Mouse (Mus musculus): ENCODE data around the gene Slc35f1. TPM values are rescaled to one million over a fixed set of nuclear protein-coding genes. Genes with fewer than 3 reads are reported as not detected.

Gene Slc35f1
- polyA plus RNA-seq, 1 experiment from 2014 or later, result 24.5 TPM

- no peak overlapping the region for H3K4me2 ChIP-seq
- no peak overlapping the region for H3K27ac ChIP-seq (replicated peaks)
- no peak for ATAC-seq (ENCODE audit: low read depth)
- 0 out of 2 replicates have a peak, but pooled peaks cover 3% of the 10 kb centered on the region for H3K9me3 ChIP-seq
- 0 out of 2 replicates have a peak, but pooled peaks cover 1% of the 10 kb centered on the region for H3K36me3 ChIP-seq
- H3K4me1 ChIP-seq (replicated peaks), result no peaks in the 10 kb centered on the region
- no peak overlapping the region for H3K9ac ChIP-seq
- H3K4me3 ChIP-seq, result no peak overlapping the region
- H3K27me3 ChIP-seq, result no peaks in the 10 kb centered on the region
Measured at GRCm38 (mm10) chr10:53052521-53052920, 362.2 kb downstream of the Slc35f1 start.

- Histone ChIP-seq H3K4me2 (no peak overlapping the region), H3K9ac (no peak overlapping the region), H3K4me1 (replicated peaks) (no peaks in the 10 kb centered on the region), H3K4me3 (no peak overlapping the region), H3K36me3 (no peaks in the 10 kb centered on the region), H3K9me3 (0 out of 2 replicates have a peak, but pooled peaks cover 3% of the 10 kb centered on the region), H3K27me3 (no peaks in the 10 kb centered on the region), H3K27ac (replicated peaks) (no peak overlapping the region)
- ATAC-seq (ENCODE audit: low read depth), result no peak
- WGBS, result 84% methylated on average over 2 of the region's 2 CpGs
Measured at GRCm38 (mm10) chr10:53060745-53061144, 370.4 kb downstream of the Slc35f1 start.

- Histone ChIP-seq H3K27me3 (no peaks in the 10 kb centered on the region), H3K4me2 (no peak overlapping the region), H3K27ac (replicated peaks) (no peak overlapping the region), H3K36me3 (no peaks in the 10 kb centered on the region), H3K4me3 (no peak overlapping the region), H3K4me1 (replicated peaks) (no peaks in the 10 kb centered on the region), H3K9ac (no peak overlapping the region), H3K9me3 (no peaks in the 10 kb centered on the region)
- no peak for ATAC-seq (ENCODE audit: low read depth)
Measured at GRCm38 (mm10) chr10:53062741-53063140, 372.4 kb downstream of the Slc35f1 start.

GRCm38 (mm10) chr10:53087811-53088210 is 397.5 kb downstream of the Slc35f1 start:
- Histone ChIP-seq H3K4me3 (no peak overlapping the region), H3K27me3 (no peaks in the 10 kb centered on the region), H3K4me2 (no peak overlapping the region), H3K27ac (replicated peaks) (no peak overlapping the region), H3K4me1 (replicated peaks) (no peaks in the 10 kb centered on the region), H3K9me3 (no peaks in the 10 kb centered on the region), H3K36me3 (peaks cover 8% of the 10 kb centered on the region; the same call in 1 of the 2 replicates), H3K9ac (no peak overlapping the region)
- WGBS, result 93% methylated on average over 1 of the region's 1 CpGs
- no peak for ATAC-seq (ENCODE audit: low read depth)

GRCm38 (mm10) chr10:53091525-53091924 is 401.2 kb downstream of the Slc35f1 start:
- H3K9ac ChIP-seq, result no peak overlapping the region
- H3K4me3 ChIP-seq, result no peak overlapping the region
- peaks cover 8% of the 10 kb centered on the region; the same call in 1 of the 2 replicates for H3K36me3 ChIP-seq
- no peak overlapping the region for H3K27ac ChIP-seq (replicated peaks)
- H3K9me3 ChIP-seq, result no peaks in the 10 kb centered on the region
- H3K27me3 ChIP-seq, result no peaks in the 10 kb centered on the region
- 0 out of 2 replicates have a peak, but pooled peaks have one; percentile 23 for ATAC-seq (ENCODE audit: low read depth)
- no peak overlapping the region for H3K4me2 ChIP-seq
- H3K4me1 ChIP-seq (replicated peaks), result no peaks in the 10 kb centered on the region
- WGBS, result 35% methylated on average over 4 of the region's 4 CpGs

- no peaks in the 10 kb centered on the region for H3K27me3 ChIP-seq
- no peak overlapping the region for H3K4me3 ChIP-seq
- no peak for ATAC-seq (ENCODE audit: low read depth)
- no peak overlapping the region for H3K4me2 ChIP-seq
- H3K9me3 ChIP-seq, result no peaks in the 10 kb centered on the region
- no peaks in the 10 kb centered on the region for H3K36me3 ChIP-seq
- 84% methylated on average over 3 of the region's 3 CpGs for WGBS
- no peak overlapping the region for H3K27ac ChIP-seq (replicated peaks)
- H3K4me1 ChIP-seq (replicated peaks), result 0 out of 2 replicates have a peak, but pooled peaks cover 1% of the 10 kb centered on the region
- H3K9ac ChIP-seq, result no peak overlapping the region
Measured at GRCm38 (mm10) chr10:53096446-53096845, 406.1 kb downstream of the Slc35f1 start.

GRCm38 (mm10) chr10:53100881-53101280 is 410.5 kb downstream of the Slc35f1 start:
- peaks cover 10% of the 10 kb centered on the region; the same call in 1 of the 2 replicates for H3K4me1 ChIP-seq (replicated peaks)
- ATAC-seq (ENCODE audit: low read depth), result no peak
- H3K36me3 ChIP-seq, result no peaks in the 10 kb centered on the region
- H3K4me3 ChIP-seq, result no peak overlapping the region
- no peaks in the 10 kb centered on the region for H3K27me3 ChIP-seq
- no peak overlapping the region for H3K9ac ChIP-seq
- H3K4me2 ChIP-seq, result no peak overlapping the region
- no peaks in the 10 kb centered on the region for H3K9me3 ChIP-seq
- H3K27ac ChIP-seq (replicated peaks), result no peak overlapping the region
- 93% methylated on average over 3 of the region's 3 CpGs for WGBS

- Histone ChIP-seq H3K27me3 (no peaks in the 10 kb centered on the region), H3K9me3 (no peaks in the 10 kb centered on the region), H3K27ac (replicated peaks) (no peak overlapping the region), H3K4me3 (no peak overlapping the region), H3K36me3 (no peaks in the 10 kb centered on the region), H3K9ac (no peak overlapping the region), H3K4me1 (replicated peaks) (peaks cover 10% of the 10 kb centered on the region; the same call in 1 of the 2 replicates), H3K4me2 (no peak overlapping the region)
- 67% methylated on average over 2 of the region's 2 CpGs for WGBS
- ATAC-seq (ENCODE audit: low read depth), result peak; percentile 15; the same call in 1 of the 2 replicates
Measured at GRCm38 (mm10) chr10:53101412-53101811, 411.1 kb downstream of the Slc35f1 start.

- peaks cover 10% of the 10 kb centered on the region; the same call in 1 of the 2 replicates for H3K4me1 ChIP-seq (replicated peaks)
- H3K4me3 ChIP-seq, result no peak overlapping the region
- no peaks in the 10 kb centered on the region for H3K9me3 ChIP-seq
- no peaks in the 10 kb centered on the region for H3K36me3 ChIP-seq
- WGBS, result 90% methylated on average over 2 of the region's 2 CpGs
- H3K9ac ChIP-seq, result no peak overlapping the region
- ATAC-seq (ENCODE audit: low read depth), result no peak
- no peak overlapping the region for H3K27ac ChIP-seq (replicated peaks)
- H3K4me2 ChIP-seq, result no peak overlapping the region
- no peaks in the 10 kb centered on the region for H3K27me3 ChIP-seq
Measured at GRCm38 (mm10) chr10:53102423-53102822, 412.1 kb downstream of the Slc35f1 start.

GRCm38 (mm10) chr10:53115028-53115427 is 424.7 kb downstream of the Slc35f1 start:
- H3K27me3 ChIP-seq, result no peaks in the 10 kb centered on the region
- no peaks in the 10 kb centered on the region for H3K36me3 ChIP-seq
- no peaks in the 10 kb centered on the region for H3K9me3 ChIP-seq
- ATAC-seq (ENCODE audit: low read depth), result peak; percentile 36; the same call in 1 of the 2 replicates
- no peak overlapping the region for H3K4me3 ChIP-seq
- WGBS, result 26% methylated on average over 3 of the region's 3 CpGs
- H3K4me2 ChIP-seq, result no peak overlapping the region
- H3K9ac ChIP-seq, result no peak overlapping the region
- peaks cover 18% of the 10 kb centered on the region; the same call in 1 of the 2 replicates for H3K4me1 ChIP-seq (replicated peaks)
- H3K27ac ChIP-seq (replicated peaks), result no peak overlapping the region

- ATAC-seq (ENCODE audit: low read depth), result peak; percentile 63
- Histone ChIP-seq H3K4me3 (no peak overlapping the region), H3K36me3 (no peaks in the 10 kb centered on the region), H3K4me1 (replicated peaks) (peaks cover 18% of the 10 kb centered on the region; the same call in 1 of the 2 replicates), H3K9me3 (no peaks in the 10 kb centered on the region), H3K27me3 (no peaks in the 10 kb centered on the region), H3K4me2 (no peak overlapping the region), H3K9ac (no peak overlapping the region), H3K27ac (replicated peaks) (peak overlapping the region; percentile 15; the same call in 1 of the 2 replicates)
- WGBS, result 44% methylated on average over 7 of the region's 7 CpGs
Measured at GRCm38 (mm10) chr10:53115673-53116398, 425.5 kb downstream of the Slc35f1 start.

GRCm38 (mm10) chr10:53120608-53121007 is 430.3 kb downstream of the Slc35f1 start:
- H3K4me2 ChIP-seq, result no peak overlapping the region
- no peak overlapping the region for H3K27ac ChIP-seq (replicated peaks)
- H3K9me3 ChIP-seq, result no peaks in the 10 kb centered on the region
- 91% methylated on average over 2 of the region's 2 CpGs for WGBS
- no peaks in the 10 kb centered on the region for H3K27me3 ChIP-seq
- no peak for ATAC-seq (ENCODE audit: low read depth)
- H3K4me3 ChIP-seq, result no peak overlapping the region
- H3K4me1 ChIP-seq (replicated peaks), result peaks cover 11% of the 10 kb centered on the region; the same call in 1 of the 2 replicates
- H3K36me3 ChIP-seq, result no peaks in the 10 kb centered on the region
- H3K9ac ChIP-seq, result no peak overlapping the region
